ENCODE assay signal across 24 mouse cellular contexts in genomic region chr5:141264253-141264652, GRCm38 (mm10). TPM values are rescaled to one million over a fixed set of nuclear protein-coding genes. Genes with fewer than 3 reads are reported as not detected.
DNase-seq lines count a peak whose midpoint lies in the region; ATAC-seq and TF ChIP-seq lines count a peak whose summit lies in the region.
"Had no signal": no experiment of that assay in that cellular context is flagged by ENCODE, and none has a peak within 500 bp of the region (broad histone marks: within the 10 kb centered on the region; RNA-seq: fewer than 3 reads in every experiment).

No protein-coding gene starts in this region.

- no peak for TF ChIP-seq EP300 in lung, postnatal 0 days (IDR thresholded peaks at IDR 0.05)

- H3K36me3 ChIP-seq in lung, postnatal 0 days (ENCODE audit: insufficient read depth, low read length), result no peaks in the 10 kb centered on the region
- H3K36me3 ChIP-seq: limb, embryonic 12.5 days; midbrain, embryonic 15.5 days; neural tube, embryonic 12.5 days had no signal

- no peak for TF ChIP-seq CTCF in lung, postnatal 0 days (IDR thresholded peaks at IDR 0.05)

- intact Hi-C loops in gastrocnemius, postnatal 36 days (cut with DNase I), result no loop called here

- H3K9ac ChIP-seq in lung, postnatal 0 days (replicated peaks; ENCODE audit: low read depth), result no peak overlapping the region
- H3K9ac ChIP-seq: hindbrain, embryonic 14.5 days; limb, embryonic 12.5 days; liver, postnatal 0 days; midbrain, embryonic 15.5 days; neural tube, embryonic 12.5 days had no signal

- H3K27me3 ChIP-seq in lung, postnatal 0 days (replicated peaks; ENCODE audit: insufficient read depth, low read length), result no peaks in the 10 kb centered on the region
- H3K27me3 ChIP-seq: limb, embryonic 12.5 days; midbrain, embryonic 15.5 days; neural tube, embryonic 12.5 days had no signal

- DNase-seq in cerebellum, postnatal 10 days, result peak; percentile 14 to 17
- DNase-seq in cerebellum, postnatal 36 days, result no peak
- peak; percentile 20 for DNase-seq in lung, postnatal 14 days
- DNase-seq in lung, postnatal 0 days (ENCODE audit: low spot score), result no peak
- peak; percentile 39 for DNase-seq in adrenal gland, postnatal 14 days
- peak; percentile 4 to 25 for DNase-seq in gastrocnemius, postnatal 36 days
- DNase-seq in cerebellum, adult 18-20 months, result no peak
- DNase-seq: cerebellum, adult 2 months; heart, postnatal 4 days; kidney, postnatal 25 days; liver, postnatal 0 days; retina, postnatal 1 day; right cerebral cortex, postnatal 25 days; spleen, adult 18-20 months had no signal

- 72% methylated on average over 1 of the region's 1 CpGs for WGBS in lung, postnatal 0 days

- H3K27ac ChIP-seq in lung, postnatal 0 days (ENCODE audit: low read length), result no peak overlapping the region
- H3K27ac ChIP-seq: heart, adult 2 months; hindbrain, embryonic 14.5 days; layer of hippocampus, adult 2 months; limb, embryonic 12.5 days; macrophage; midbrain, embryonic 15.5 days; neural tube, embryonic 12.5 days had no signal

- no peaks in the 10 kb centered on the region for H3K4me1 ChIP-seq in lung, postnatal 0 days (ENCODE audit: insufficient read depth, low read depth, low read length)
- H3K4me1 ChIP-seq: limb, embryonic 12.5 days; midbrain, embryonic 15.5 days; neural tube, embryonic 12.5 days had no signal

- no peak for ATAC-seq in lung, postnatal 0 days
- ATAC-seq: CD4-positive, CD25-positive, alpha-beta regulatory T cell, adult 4 months; forebrain, embryonic 14.5 days; liver, postnatal 0 days; midbrain, embryonic 15.5 days had no signal

- no peak overlapping the region for H3K4me2 ChIP-seq in lung, postnatal 0 days (replicated peaks; ENCODE audit: low read depth, low read length)
- H3K4me2 ChIP-seq: hindbrain, embryonic 14.5 days; limb, embryonic 12.5 days; liver, embryonic 11.5 days; midbrain, embryonic 15.5 days; neural tube, embryonic 12.5 days had no signal

- no peak overlapping the region for H3K4me3 ChIP-seq in lung, postnatal 0 days (ENCODE audit: low read depth, low read length)
- H3K4me3 ChIP-seq: heart, adult 2 months; layer of hippocampus, adult 2 months; limb, embryonic 12.5 days; midbrain, embryonic 15.5 days; neural tube, embryonic 12.5 days had no signal

- no peaks in the 10 kb centered on the region for H3K9me3 ChIP-seq in lung, postnatal 0 days (ENCODE audit: low read length)
- H3K9me3 ChIP-seq: midbrain, embryonic 15.5 days; neural tube, embryonic 12.5 days had no signal

RNA-seq across cellular contexts. Expression of gene Sdk1, which starts 23.0 kb away (rescaled TPM):
- 0.19 and 0.25 TPM in 2 replicates for polyA plus RNA-seq in lung, postnatal 0 days (2015; fragmentation: Nextera tagmentation; extraction: Ambion mirVana)
- 10.0 and 12.5 TPM in 2 replicates for total RNA-seq in adrenal gland, postnatal 14 days (2021)
- 1 to 10 TPM; 1.2 to 1.5 TPM for total RNA-seq in gastrocnemius, postnatal 36 days (2021)
- polyA plus RNA-seq: CD4-positive, CD25-positive, alpha-beta regulatory T cell, adult 4 months; macrophage had no signal

Comparison
In these comparisons a context has a peak if more than half of its experiments do, and no peak if none do; other contexts are left out.
1. DNase-seq: peak in cerebellum, postnatal 10 days (2 of 2), lung, postnatal 14 days (single experiment), adrenal gland, postnatal 14 days (single experiment) and gastrocnemius, postnatal 36 days (2 of 2); none in cerebellum, postnatal 36 days (0 of 2), lung, postnatal 0 days (single experiment) and cerebellum, adult 18-20 months (0 of 2).